Mouse (Mus musculus) kidney, embryonic 14.5 days (tissue): ENCODE measurements at regions not wholly inside any gene's neighbourhood (a gene's known extent, or its start where the extent isn't known, plus 50 kb on each side); places are given as distances from the start of the nearest gene placed in this dataset.
"Not testable (repeated sequence)": the region's sequence is repeated elsewhere in the genome, so short reads cannot be mapped to it uniquely, and the experiment has no call there.

ENCODE experiments used
- ATAC-seq: fragments of 200-750 bp; cut with Nextera tagmentation; 2 replicates; pipeline ENCODE4 v1.8.0; 2017; ENCODE audit warnings: moderate number of reproducible peaks, mild to moderate bottlenecking, moderate TSS enrichment, moderate library complexity; ENCODE audit not compliant: low FRiP score, low TSS enrichment
- H3K27ac ChIP-seq: fragments of 300-500 bp; sonication (generic); 2 replicates; pipeline ENCODE4 v1.5.1; 2014; ENCODE audit warnings: low read depth, mild to moderate bottlenecking, low read length, moderate library complexity, mixed read lengths
- H3K27me3 ChIP-seq: fragments of 300-500 bp; sonication (generic); 2 replicates; pipeline ENCODE4 v1.6.1; 2014; ENCODE audit warnings: mild to moderate bottlenecking, low read length; ENCODE audit not compliant: control insufficient read depth, insufficient read depth
- H3K36me3 ChIP-seq: fragments of 300-500 bp; sonication (generic); 2 replicates; pipeline ENCODE4 v1.6.1; 2014; ENCODE audit warnings: low read length, mixed read lengths; ENCODE audit not compliant: control insufficient read depth, insufficient read depth
- H3K4me1 ChIP-seq: fragments of 300-500 bp; sonication (generic); 2 replicates; pipeline ENCODE4 v1.6.1; 2014; ENCODE audit warnings: low read length, mixed read lengths; ENCODE audit not compliant: control insufficient read depth, insufficient read depth
- H3K4me2 ChIP-seq: fragments of 300-500 bp; sonication (generic); replicated peaks from 2 replicates; pipeline ENCODE4 v1.6.1; 2014; ENCODE audit warnings: low read depth, mild to moderate bottlenecking, low read length
- H3K4me3 ChIP-seq: fragments of 300-500 bp; sonication (generic); 2 replicates; pipeline ENCODE4 v1.5.1; 2014; ENCODE audit warnings: mild to moderate bottlenecking, low read length
- H3K9ac ChIP-seq: fragments of 300-500 bp; sonication (generic); 2 replicates; pipeline ENCODE4 v1.6.1; 2014; ENCODE audit warnings: low read depth, mild to moderate bottlenecking, low read length, moderate library complexity
- H3K9me3 ChIP-seq: fragments of 300-500 bp; sonication (generic); 2 replicates; pipeline ENCODE4 v1.6.1; 2016; ENCODE audit warnings: low read length; ENCODE audit not compliant: control insufficient read depth
- WGBS: fragments of 180-500 bp; shearing (Covaris S2); extraction: QIAGEN DNeasy Blood & Tissue Kit; methylation state at CpG from one replicate; pipeline ENCODE4 v1.1.7; 2014; 5-methylcytosine and 5-hydroxymethylcytosine counted together

DNA sequence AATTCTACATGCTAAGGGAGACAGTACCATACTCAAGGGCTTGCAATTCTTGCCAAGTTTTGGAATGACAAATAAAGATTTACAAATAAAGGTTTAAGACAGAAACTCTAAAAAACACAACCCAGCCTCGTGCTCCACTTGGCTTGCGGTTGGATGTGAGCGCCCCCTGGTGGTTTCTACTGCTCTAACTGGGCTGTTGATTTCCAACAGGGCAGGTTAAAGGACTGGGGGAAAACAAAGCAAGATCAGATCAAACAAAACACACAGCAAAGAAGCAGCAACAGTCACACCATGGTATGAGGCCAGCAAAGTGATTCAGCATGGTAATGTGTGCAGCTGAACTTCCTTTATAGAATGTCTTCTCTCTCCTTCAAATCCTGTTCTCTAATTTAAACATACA lies 339.2 kb downstream of the Adam3 start:
- H3K9ac ChIP-seq, result no peak overlapping the region
- WGBS, result 3% methylated on average over 3 of the region's 3 CpGs
- no peaks in the 10 kb centered on the region for H3K27me3 ChIP-seq
- no peaks in the 10 kb centered on the region for H3K9me3 ChIP-seq
- H3K4me2 ChIP-seq, result no peak overlapping the region
- 0 out of 2 replicates have a peak, but pooled peaks have one; percentile 28 for ATAC-seq
- H3K4me1 ChIP-seq, result no peaks in the 10 kb centered on the region
- no peaks in the 10 kb centered on the region for H3K36me3 ChIP-seq
- H3K27ac ChIP-seq, result no peak overlapping the region
- no peak overlapping the region for H3K4me3 ChIP-seq

DNA sequence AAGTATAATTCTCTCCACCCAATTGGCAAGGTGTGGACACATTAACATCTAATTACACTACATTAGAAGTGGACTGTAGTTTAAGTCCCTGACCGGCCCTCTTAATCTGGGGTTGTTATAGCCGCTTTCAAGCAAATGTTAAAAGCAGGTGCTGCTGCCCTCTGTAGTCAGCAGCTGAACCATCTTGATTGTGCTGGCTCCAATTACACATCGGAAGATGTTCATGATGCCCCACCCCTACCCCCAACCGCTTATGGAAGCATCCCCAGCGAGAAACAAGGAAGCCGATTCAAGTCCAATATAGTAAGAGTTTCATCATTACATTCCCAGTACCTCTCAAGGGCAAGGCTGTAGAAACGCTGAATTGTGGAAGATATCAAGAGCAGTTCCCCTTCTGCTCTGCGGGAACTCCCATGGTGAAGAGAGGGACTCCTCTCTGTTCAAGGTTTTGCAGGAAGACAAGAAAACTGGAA lies 341.7 kb downstream of the Adam3 start:
- Histone ChIP-seq H3K4me2 (no peak overlapping the region), H3K9ac (no peak overlapping the region), H3K27ac (no peak overlapping the region), H3K27me3 (no peaks in the 10 kb centered on the region), H3K36me3 (no peaks in the 10 kb centered on the region), H3K9me3 (no peaks in the 10 kb centered on the region), H3K4me1 (no peaks in the 10 kb centered on the region), H3K4me3 (no peak overlapping the region)
- 51% methylated on average over 8 of the region's 8 CpGs for WGBS
- no peak for ATAC-seq

DNA sequence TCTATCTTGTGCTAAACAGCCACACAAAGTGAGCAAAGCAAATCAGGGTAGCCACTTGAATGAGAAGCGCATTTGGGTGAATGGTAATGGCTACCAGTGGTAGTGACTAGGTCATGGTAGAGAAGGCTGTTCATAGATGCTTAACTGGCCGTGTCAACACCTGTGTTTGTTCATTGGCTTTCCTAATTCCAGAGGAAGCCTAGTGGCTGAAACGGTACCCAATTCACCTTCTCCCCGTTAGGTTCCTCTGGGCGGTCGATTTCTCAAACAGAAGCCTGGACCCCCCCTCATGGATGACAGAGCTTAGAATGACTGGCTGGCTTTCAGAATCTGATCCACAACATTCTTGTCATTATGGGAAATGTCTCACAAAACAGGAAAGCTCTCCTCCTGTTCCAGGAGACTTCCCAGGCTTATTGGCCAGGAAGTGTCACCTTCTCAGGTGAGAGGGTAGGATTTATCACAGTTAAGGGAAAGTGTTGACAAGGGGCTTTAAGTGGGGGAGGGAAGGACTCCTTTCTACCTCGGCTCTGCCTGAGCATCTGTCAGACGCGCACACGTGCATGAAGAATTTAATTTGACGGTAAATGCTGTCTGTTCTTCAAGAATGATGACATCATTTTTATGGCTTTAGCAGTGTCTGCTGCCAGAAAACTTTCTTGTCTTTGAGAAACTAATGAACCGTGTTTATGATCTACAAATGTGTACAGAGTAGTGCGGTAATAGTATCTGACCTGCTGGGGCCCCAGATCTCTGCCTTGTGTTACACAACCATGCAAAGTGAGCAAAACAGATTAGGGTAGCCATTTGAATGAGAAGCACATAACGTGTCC lies 342.3 kb downstream of the Adam3 start:
- Histone ChIP-seq H3K36me3 (no peaks in the 10 kb centered on the region), H3K9me3 (no peaks in the 10 kb centered on the region), H3K4me3 (no peak overlapping the region), H3K4me2 (no peak overlapping the region; the same call in 1 of the 2 replicates), H3K27ac (no peak overlapping the region), H3K4me1 (no peaks in the 10 kb centered on the region), H3K9ac (no peak overlapping the region), H3K27me3 (no peaks in the 10 kb centered on the region)
- 35% methylated on average over 14 of the region's 14 CpGs for WGBS
- peak; percentile 68 for ATAC-seq

DNA sequence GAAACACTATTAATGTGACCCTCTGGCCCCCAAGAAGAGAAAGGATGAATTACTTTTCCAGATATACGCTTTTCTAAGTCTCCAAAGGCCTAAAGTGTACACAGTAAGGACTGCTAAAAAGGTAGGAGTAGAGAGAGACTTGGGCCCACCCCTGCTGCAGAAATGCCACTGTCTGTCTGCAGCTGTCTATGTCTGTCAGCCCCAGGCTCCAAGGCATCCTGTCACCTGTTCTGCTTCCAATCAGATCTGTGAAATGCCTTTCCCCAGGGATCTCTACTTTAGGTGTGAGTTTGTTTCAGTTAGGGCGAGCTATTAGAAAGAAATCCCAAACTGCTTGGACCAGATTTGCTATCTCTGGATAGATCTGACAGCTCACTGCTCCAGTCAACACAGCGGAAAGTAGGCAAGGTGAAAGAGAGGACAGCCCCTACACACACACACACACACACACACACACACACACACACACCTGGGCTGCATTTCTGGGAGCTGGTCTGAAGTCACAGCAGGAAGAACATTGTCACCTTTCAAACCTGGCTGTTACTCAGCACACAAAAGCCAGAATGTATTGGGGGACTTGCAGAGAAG lies 343.9 kb downstream of the Adam3 start:
- Histone ChIP-seq H3K27ac (no peak overlapping the region), H3K4me2 (no peak overlapping the region), H3K4me3 (no peak overlapping the region), H3K9me3 (no peaks in the 10 kb centered on the region), H3K27me3 (no peaks in the 10 kb centered on the region), H3K9ac (no peak overlapping the region), H3K4me1 (no peaks in the 10 kb centered on the region), H3K36me3 (no peaks in the 10 kb centered on the region)
- WGBS, result 70% methylated on average over 3 of the region's 3 CpGs
- ATAC-seq, result no peak

DNA sequence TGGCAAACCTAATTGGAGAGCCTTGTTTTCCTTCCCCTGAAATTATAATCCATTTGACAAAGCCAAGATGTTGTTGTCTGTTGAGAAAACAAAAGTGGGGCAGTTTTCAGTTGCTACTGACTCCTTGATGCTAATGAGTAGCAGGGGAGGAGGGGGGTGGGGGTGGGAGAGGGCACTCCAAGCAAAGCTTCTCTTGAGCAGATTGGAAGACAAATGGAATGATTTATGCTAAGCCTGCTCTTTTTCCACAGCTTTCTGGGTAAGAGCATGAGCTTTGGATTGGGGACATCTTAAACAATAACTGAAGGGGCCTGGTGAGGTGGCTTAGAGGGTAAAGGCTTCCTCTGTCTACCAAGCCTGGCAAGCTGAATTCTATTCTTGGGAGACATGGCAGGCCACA lies 347.6 kb downstream of the Adam3 start:
- no peak for ATAC-seq
- no peak overlapping the region for H3K4me2 ChIP-seq

DNA sequence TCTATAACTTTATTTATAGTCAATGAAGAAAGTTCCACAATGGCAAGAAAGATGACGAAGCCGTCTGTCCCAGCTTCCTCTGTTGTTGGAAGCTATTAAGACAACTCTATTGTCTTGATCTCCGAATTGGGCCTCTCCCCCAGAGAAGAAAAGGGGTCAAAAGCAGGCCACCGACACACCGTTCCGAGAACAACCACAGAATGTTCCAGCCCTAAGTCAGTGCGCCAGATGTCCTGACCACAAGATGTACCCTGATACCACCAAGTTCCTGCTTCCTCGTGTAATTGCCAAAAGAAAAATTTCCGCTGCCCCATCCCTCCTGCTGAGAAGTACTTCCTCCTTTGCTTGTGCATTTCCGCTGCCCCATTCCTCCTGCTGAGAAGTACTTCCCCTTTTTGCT lies 348.8 kb downstream of the Adam3 start:
- H3K36me3 ChIP-seq, H3K4me3 ChIP-seq, H3K27me3 ChIP-seq, H3K4me2 ChIP-seq, ATAC-seq, H3K27ac ChIP-seq, H3K9ac ChIP-seq, H3K4me1 ChIP-seq, H3K9me3 ChIP-seq: not testable (repeated sequence)
- WGBS, result 90% methylated on average over 10 of the region's 10 CpGs

More for the DNA sequence above, 347.6 kb downstream of the Adam3 start:
- H3K4me1 ChIP-seq, result no peaks in the 10 kb centered on the region
- H3K9ac ChIP-seq, result no peak overlapping the region
- H3K36me3 ChIP-seq, result no peaks in the 10 kb centered on the region
- no peak overlapping the region for H3K4me3 ChIP-seq
- no peaks in the 10 kb centered on the region for H3K9me3 ChIP-seq
- no peak overlapping the region for H3K27ac ChIP-seq
- H3K27me3 ChIP-seq, result no peaks in the 10 kb centered on the region

DNA sequence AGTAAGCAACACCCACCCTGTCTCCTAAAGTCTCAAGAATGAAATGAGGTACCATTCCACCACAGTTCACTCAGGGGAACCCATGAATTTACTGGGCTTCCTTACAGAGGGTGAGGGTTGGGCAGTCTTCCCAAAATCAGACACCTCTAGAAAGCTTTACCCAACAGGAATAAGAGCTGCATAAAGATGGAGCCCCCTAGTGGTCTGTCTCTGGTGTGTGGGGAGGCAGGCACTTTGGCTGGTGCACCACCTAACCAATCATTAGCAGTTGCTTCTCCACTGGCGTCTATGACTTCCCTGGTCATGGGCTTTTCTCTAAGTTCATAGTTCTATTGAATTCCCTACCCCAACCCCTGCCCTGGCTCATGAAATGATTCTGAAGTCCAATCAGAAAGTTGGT lies 351.1 kb downstream of the Adam3 start:
- Histone ChIP-seq H3K27ac (no peak overlapping the region), H3K4me2 (no peak overlapping the region), H3K4me3 (no peak overlapping the region), H3K9ac (no peak overlapping the region), H3K27me3 (no peaks in the 10 kb centered on the region), H3K4me1 (no peaks in the 10 kb centered on the region), H3K9me3 (no peaks in the 10 kb centered on the region), H3K36me3 (no peaks in the 10 kb centered on the region)
- no peak for ATAC-seq
- WGBS, result 86% methylated on average over 1 of the region's 1 CpGs

DNA sequence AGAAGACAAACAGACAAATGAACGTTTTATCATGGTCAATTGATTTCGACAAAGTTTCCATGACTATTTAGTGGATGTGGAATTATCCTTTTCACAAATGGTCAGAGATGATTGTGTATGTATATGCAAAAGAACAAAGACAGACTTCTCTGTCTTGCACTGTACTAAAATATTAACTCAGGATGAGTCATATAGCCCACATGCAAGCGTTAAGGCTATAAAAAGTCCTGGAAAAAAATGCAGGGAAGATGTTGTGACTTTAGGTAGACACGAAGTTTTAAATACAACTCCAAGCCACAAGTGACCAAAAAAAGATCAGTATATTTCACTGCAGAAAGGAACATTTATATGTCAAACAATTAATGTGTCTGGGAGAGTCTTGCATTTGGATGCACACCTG lies 353.6 kb downstream of the Adam3 start:
- Histone ChIP-seq H3K4me2 (no peak overlapping the region), H3K4me1 (no peaks in the 10 kb centered on the region), H3K27ac (no peak overlapping the region), H3K36me3 (no peaks in the 10 kb centered on the region), H3K4me3 (no peak overlapping the region), H3K9me3 (no peaks in the 10 kb centered on the region), H3K9ac (no peak overlapping the region), H3K27me3 (no peaks in the 10 kb centered on the region)
- 84% methylated on average over 4 of the region's 4 CpGs for WGBS
- no peak for ATAC-seq

DNA sequence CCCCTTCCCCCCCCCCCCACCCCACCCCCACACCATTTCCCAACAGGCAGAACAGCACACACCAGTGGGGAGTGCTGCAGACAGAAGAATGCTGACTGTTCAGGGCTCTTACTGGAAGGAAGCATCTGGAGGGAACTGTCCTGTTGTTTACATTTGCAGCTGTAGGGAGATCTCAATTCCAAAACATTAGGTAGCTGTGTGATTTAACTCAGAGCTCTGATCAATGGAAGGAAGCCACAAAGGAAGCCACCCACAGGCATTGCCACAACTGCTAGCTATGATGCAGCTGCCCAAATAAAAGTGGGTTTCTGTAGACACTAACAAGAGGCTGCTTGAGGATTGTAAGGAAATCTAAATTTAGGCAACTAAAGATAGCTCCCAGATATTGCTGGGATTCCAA lies 359.7 kb downstream of the Adam3 start:
- H3K4me2 ChIP-seq, result no peak overlapping the region
- ATAC-seq, result no peak
- H3K36me3 ChIP-seq, result no peaks in the 10 kb centered on the region
- no peaks in the 10 kb centered on the region for H3K27me3 ChIP-seq
- no peak overlapping the region for H3K27ac ChIP-seq
- no peak overlapping the region for H3K4me3 ChIP-seq
- H3K9ac ChIP-seq, result no peak overlapping the region
- no peaks in the 10 kb centered on the region for H3K9me3 ChIP-seq
- no peaks in the 10 kb centered on the region for H3K4me1 ChIP-seq
